Mouse (Mus musculus) hematopoietic stem cell, adult 5-6 weeks (primary cell): ENCODE data around the gene Cylc1. TPM values are rescaled to one million over a fixed set of nuclear protein-coding genes. Genes with fewer than 3 reads are reported as not detected.

Experiments
- ATAC-seq, 2 experiments: fragments of 125-278 bp in 1 of 2; replicated peaks in 1 of 2; 2 replicates each; pipeline ENCODE4 v1.8.0; 2016 to 2017; ENCODE audit warnings: inconsistent platforms in 2 of 2, mild to moderate bottlenecking in 2 of 2, moderate number of reproducible peaks in 2 of 2, low read depth in 1 of 2, moderate TSS enrichment in 1 of 2; ENCODE audit not compliant: low FRiP score in 2 of 2, poor library complexity in 2 of 2, severe bottlenecking in 2 of 2, insufficient read depth in 1 of 2, low TSS enrichment in 1 of 2
- total RNA-seq: library from RNA; stranded (forward); fragments of 172-1452, 232-1000 nt; gene quantifications from 2 replicates; pipeline ENCODE4 v1.2.3, GENCODE M21; 2017

The Cylc1 gene
- not detected in 2 replicates for total RNA-seq

GRCm38 (mm10) chrX:111110118-111110517 lies at the start of gene Cylc1:
Gene Cylc1, plus strand, starts transcription at chrX:111110418.
- ATAC-seq = no peak

DNA sequence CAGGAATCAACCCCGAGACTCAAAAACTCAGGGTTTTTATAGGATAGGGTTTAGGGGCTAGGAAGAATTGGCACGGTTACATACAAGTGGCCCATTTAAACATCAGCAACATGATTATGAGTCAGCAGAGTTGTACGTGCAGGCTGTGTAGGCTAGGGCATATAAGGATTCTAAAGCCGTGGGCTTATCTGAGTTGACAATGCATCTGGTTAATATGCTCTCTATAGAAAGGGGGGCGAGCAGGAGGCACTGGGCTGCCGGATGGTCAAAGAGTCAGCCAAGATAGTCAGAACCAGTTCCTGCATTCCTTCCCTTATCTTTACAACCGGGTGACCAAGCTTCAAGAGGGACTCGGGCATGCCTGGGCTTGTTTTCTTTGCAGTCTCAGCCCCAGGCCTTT lies 31.5 kb upstream of the Cylc1 start:
- ATAC-seq = no peak

- ATAC-seq = no peak
Observed at GRCm38 (mm10) chrX:111168040-111168439, 57.8 kb downstream of the Cylc1 start, which contains the start of gene Gm10112. Gene Gm10112, plus strand, starts transcription at chrX:111168340.

Other genes with a start within 250 kb of the Cylc1 start
- not detected in 2 replicates for gene Gm10112, start 57.9 kb downstream of the Cylc1 start, total RNA-seq